ENCODE assay signal across 8 mouse cellular contexts in the genomic region with DNA sequence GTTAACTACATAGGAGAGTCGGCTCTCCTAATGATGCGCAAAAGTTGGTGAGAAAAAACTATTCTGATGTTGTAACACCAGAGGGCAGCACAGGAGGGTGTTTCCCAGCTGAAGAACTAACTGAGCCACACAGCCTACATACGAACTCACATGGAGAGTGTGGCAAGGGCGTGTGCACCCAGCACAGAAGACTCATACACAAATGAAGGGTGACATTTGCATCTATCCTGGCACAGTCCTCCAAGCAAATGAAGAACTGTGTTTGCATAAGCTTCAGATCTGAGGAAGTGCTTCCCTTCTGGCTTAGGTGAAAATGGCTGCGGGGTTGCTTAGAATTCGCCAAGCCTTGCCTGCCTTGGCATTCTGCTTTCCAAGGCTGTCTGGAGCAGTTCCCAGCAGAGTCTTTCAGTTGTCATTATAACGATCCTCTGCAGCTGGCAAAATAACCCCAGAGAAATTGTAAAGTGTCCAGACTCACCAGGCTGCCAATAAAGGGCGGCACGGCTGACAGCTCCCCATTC. TPM values are rescaled to one million over a fixed set of nuclear protein-coding genes. Genes with fewer than 3 reads are reported as not detected.
DNase-seq lines count a peak whose midpoint lies in the region; ATAC-seq and TF ChIP-seq lines count a peak whose summit lies in the region.

No protein-coding gene starts in this region.

- H3K36me3 ChIP-seq in heart, adult 2 months (ENCODE audit: control insufficient read depth, insufficient read depth, low read length): no peaks in the 10 kb centered on the region
- H3K36me3 ChIP-seq in heart, embryonic 12.5 days: no peaks in the 10 kb centered on the region
- no peaks in the 10 kb centered on the region for H3K36me3 ChIP-seq in midbrain, embryonic 15.5 days (replicated peaks)
- no peaks in the 10 kb centered on the region for H3K36me3 ChIP-seq in spleen, adult 2 months (ENCODE audit: control insufficient read depth, insufficient read depth, low read length)

- H3K4me2 ChIP-seq in heart, embryonic 12.5 days: no peak overlapping the region
- H3K4me2 ChIP-seq in midbrain, embryonic 15.5 days: peak overlapping the region; percentile 26; the same call in 1 of the 2 replicates

- H3K9ac ChIP-seq in heart, adult 2 months (ENCODE audit: low read depth, low read length): no peak overlapping the region
- no peak overlapping the region for H3K9ac ChIP-seq in heart, embryonic 12.5 days
- no peak overlapping the region; the same call in 1 of the 2 replicates for H3K9ac ChIP-seq in midbrain, embryonic 15.5 days

- WGBS in heart, adult 2 months: 30% methylated on average over 9 of the region's 9 CpGs
- WGBS in heart, embryonic 12.5 days: 47% methylated on average over 9 of the region's 9 CpGs
- 31% methylated on average over 9 of the region's 9 CpGs for WGBS in midbrain, embryonic 15.5 days
- 44% methylated on average over 9 of the region's 9 CpGs for WGBS in spleen, adult 2 months

- H3K4me3 ChIP-seq in heart, adult 2 months: no peak overlapping the region
- no peak overlapping the region for H3K4me3 ChIP-seq in heart, embryonic 12.5 days
- no peak overlapping the region for H3K4me3 ChIP-seq in midbrain, embryonic 15.5 days
- H3K4me3 ChIP-seq in spleen, adult 2 months (ENCODE audit: extremely low read depth, insufficient read depth, insufficient read length): no peak overlapping the region

- H3K4me1 ChIP-seq in heart, adult 2 months (ENCODE audit: control insufficient read depth, insufficient read depth, low read length): peaks cover 1% of the 10 kb centered on the region; the same call in 1 of the 2 replicates
- H3K4me1 ChIP-seq in heart, embryonic 12.5 days (replicated peaks): no peaks in the 10 kb centered on the region
- peaks cover 9% of the 10 kb centered on the region for H3K4me1 ChIP-seq in midbrain, embryonic 15.5 days
- peaks cover 4% of the 10 kb centered on the region; the same call in 1 of the 2 replicates for H3K4me1 ChIP-seq in spleen, adult 2 months (ENCODE audit: control insufficient read depth, insufficient read depth, insufficient read length)

- no peak for TF ChIP-seq POLR2A in heart, adult 2 months (IDR thresholded peaks at IDR 0.05; ENCODE audit: insufficient read depth, low read depth, low read length)
- no peak for TF ChIP-seq POLR2A in spleen, adult 2 months (IDR thresholded peaks at IDR 0.05; ENCODE audit: low read depth, low read length)

- H3K79me2 ChIP-seq in heart, adult 2 months (replicated peaks; ENCODE audit: control insufficient read depth, insufficient read depth, low read length): no peaks in the 10 kb centered on the region

- no peak for ATAC-seq in heart, embryonic 12.5 days (ENCODE audit: insufficient number of reproducible peaks, low FRiP score)
- ATAC-seq in hematopoietic stem cell, adult 5-6 weeks (replicated peaks in 1 of 2; ENCODE audit: insufficient read depth in 1 of 2, low FRiP score in 2 of 2, low TSS enrichment in 1 of 2, low read depth in 1 of 2, poor library complexity in 2 of 2, severe bottlenecking in 2 of 2): peak; percentile 68 to 92
- ATAC-seq in midbrain, embryonic 15.5 days (replicated peaks): peak; percentile 73

- 0 out of 2 replicates have a peak, but pooled peaks have one; percentile 37 for TF ChIP-seq EP300 in heart, adult 2 months (IDR thresholded peaks at IDR 0.05; ENCODE audit: insufficient read depth, low read depth, low read length)

- DNase-seq in heart, adult 2 months: peak; percentile 31 to 40
- DNase-seq in adrenal gland, adult 2 months: peak; percentile 81
- DNase-seq in embryo, embryonic 9.5 days (ENCODE audit: extremely low spot score): peak; percentile 44
- DNase-seq in left cerebral cortex, adult 9 months (ENCODE audit: low spot score in 2 of 2): peak; percentile 53 to 72
- DNase-seq in spleen, adult 2 months (ENCODE audit: low read depth in 1 of 2, low spot score in 2 of 2): peak; percentile 50 to 65

- H3K27me3 ChIP-seq in heart, adult 2 months (ENCODE audit: control insufficient read depth, insufficient read depth, low read length): no peaks in the 10 kb centered on the region
- no peaks in the 10 kb centered on the region for H3K27me3 ChIP-seq in heart, embryonic 12.5 days (replicated peaks)
- no peaks in the 10 kb centered on the region for H3K27me3 ChIP-seq in midbrain, embryonic 15.5 days (replicated peaks)
- no peaks in the 10 kb centered on the region for H3K27me3 ChIP-seq in spleen, adult 2 months (ENCODE audit: control insufficient read depth, insufficient read depth, low read length)

- H3K9me3 ChIP-seq in heart, embryonic 12.5 days (replicated peaks): no peaks in the 10 kb centered on the region
- H3K9me3 ChIP-seq in midbrain, embryonic 15.5 days: no peaks in the 10 kb centered on the region

- H3K27ac ChIP-seq in heart, adult 2 months: no peak overlapping the region
- no peak overlapping the region for H3K27ac ChIP-seq in heart, embryonic 12.5 days (ENCODE audit: poor library complexity, severe bottlenecking)
- H3K27ac ChIP-seq in midbrain, embryonic 15.5 days: 0 out of 2 replicates have a peak overlapping the region, but pooled peaks have one; percentile 30
- no peak overlapping the region for H3K27ac ChIP-seq in spleen, adult 2 months (ENCODE audit: insufficient read depth, low read length)

- intact Hi-C loops in heart, adult 2 months (cut with DNase I): loop anchor here (1.0 to 10.0 kb wide), 3 partner anchors 75 to 1173 kb away; a partner anchor contains a TSS

- TF ChIP-seq CTCF in heart, adult 2 months (IDR thresholded peaks at IDR 0.05): peak; percentile 77
- peak; percentile 38; the same call in 1 of the 2 replicates for TF ChIP-seq CTCF in spleen, adult 2 months (IDR thresholded peaks at IDR 0.05; ENCODE audit: extremely low read depth, insufficient read depth, insufficient read length, insufficient replicate concordance)

RNA-seq across cellular contexts. Expression of a gene that starts 25.4 kb away (rescaled TPM):
- 1 to 10 TPM; 4.0 to 4.6 TPM for total RNA-seq in heart, adult 2 months (2021)
- polyA plus RNA-seq in heart, adult 2 months (2012; rRNA removed): 3.6 and 3.8 TPM in 2 replicates
- polyA plus RNA-seq in heart, embryonic 12.5 days (2016; fragmentation: Nextera tagmentation; extraction: Ambion mirVana): 27.0 and 29.8 TPM in 2 replicates
- total RNA-seq in adrenal gland, adult 2 months (2021): 1 to 10 TPM; 3.4 to 5.5 TPM
- polyA plus RNA-seq in adrenal gland, adult 2 months (2012; rRNA removed): 6.9 and 8.8 TPM in 2 replicates
- total RNA-seq in hematopoietic stem cell, adult 5-6 weeks (2017): 4.6 and 8.6 TPM in 2 replicates
- polyA plus RNA-seq in midbrain, embryonic 15.5 days (2015; fragmentation: Nextera tagmentation; extraction: Ambion mirVana): 9.2 and 10.5 TPM in 2 replicates
- polyA plus RNA-seq in spleen, adult 2 months (2012; rRNA removed): 35.2 and 38.6 TPM in 2 replicates

RNA-seq across cellular contexts. Expression of a gene that starts 48.8 kb away (rescaled TPM):
- 10 to 100 TPM; 75.2 to 83.2 TPM for total RNA-seq in heart, adult 2 months (2021)
- polyA plus RNA-seq in heart, adult 2 months (2012; rRNA removed): 139 and 142 TPM in 2 replicates
- 103 and 104 TPM in 2 replicates for polyA plus RNA-seq in heart, embryonic 12.5 days (2016; fragmentation: Nextera tagmentation; extraction: Ambion mirVana)
- 10 to 100 TPM; 73.9 to 81.5 TPM for total RNA-seq in adrenal gland, adult 2 months (2021)
- polyA plus RNA-seq in adrenal gland, adult 2 months (2012; rRNA removed): 273 and 305 TPM in 2 replicates
- total RNA-seq in hematopoietic stem cell, adult 5-6 weeks (2017): 24.7 and 44.2 TPM in 2 replicates
- polyA plus RNA-seq in midbrain, embryonic 15.5 days (2015; fragmentation: Nextera tagmentation; extraction: Ambion mirVana): 181 and 183 TPM in 2 replicates
- polyA plus RNA-seq in spleen, adult 2 months (2012; rRNA removed): 88.3 and 131 TPM in 2 replicates
